Mouse (Mus musculus): Measurements from ENCODE around the gene Col15a1.

The Col15a1 gene

GRCm38 (mm10) chr4:47272452-47273130 is 64.6 kb downstream of the Col15a1 start:
- peak; percentile 75 to 76 for DNase-seq (ENCODE audit: low spot score in 2 of 2)

GRCm38 (mm10) chr4:47273795-47274194 is 65.8 kb downstream of the Col15a1 start:
- DNase-seq (ENCODE audit: low spot score in 2 of 2), result no peak

GRCm38 (mm10) chr4:47274911-47275310 is 67.0 kb downstream of the Col15a1 start:
- no peak for DNase-seq (ENCODE audit: low spot score in 2 of 2)

- DNase-seq (ENCODE audit: low spot score in 2 of 2), result no peak
Observed at GRCm38 (mm10) chr4:47278397-47278796, 70.4 kb downstream of the Col15a1 start.

- no peak for DNase-seq (ENCODE audit: low spot score in 2 of 2)
Observed at GRCm38 (mm10) chr4:47279085-47279707, 71.2 kb downstream of the Col15a1 start.

GRCm38 (mm10) chr4:47280126-47280525 is 72.2 kb downstream of the Col15a1 start:
- DNase-seq (ENCODE audit: low spot score in 2 of 2), result no peak

GRCm38 (mm10) chr4:47281920-47282682 is 74.1 kb downstream of the Col15a1 start:
- DNase-seq (ENCODE audit: low spot score in 2 of 2), result no peak

GRCm38 (mm10) chr4:47284311-47284710 is 76.3 kb downstream of the Col15a1 start:
- DNase-seq (ENCODE audit: low spot score in 2 of 2), result no peak

GRCm38 (mm10) chr4:47284874-47285273 is 76.9 kb downstream of the Col15a1 start:
- DNase-seq (ENCODE audit: low spot score in 2 of 2), result no peak

GRCm38 (mm10) chr4:47286599-47287147 is 78.7 kb downstream of the Col15a1 start:
- DNase-seq (ENCODE audit: low spot score in 2 of 2), result no peak

- peak in 1 of 2 experiments; percentile 27 for DNase-seq (ENCODE audit: low spot score in 2 of 2)
Observed at GRCm38 (mm10) chr4:47287468-47287867, 79.5 kb downstream of the Col15a1 start.

- peak; percentile 61 to 63 for DNase-seq (ENCODE audit: low spot score in 2 of 2)
Observed at GRCm38 (mm10) chr4:47288306-47288705, 80.3 kb downstream of the Col15a1 start.

- DNase-seq (ENCODE audit: low spot score in 2 of 2), result no peak
Observed at GRCm38 (mm10) chr4:47289526-47289925, 81.6 kb downstream of the Col15a1 start.

GRCm38 (mm10) chr4:47290448-47290847 is 82.5 kb downstream of the Col15a1 start:
- DNase-seq (ENCODE audit: low spot score in 2 of 2), result no peak

GRCm38 (mm10) chr4:47291013-47291412 is 83.1 kb downstream of the Col15a1 start:
- DNase-seq (ENCODE audit: low spot score in 2 of 2), result no peak

GRCm38 (mm10) chr4:47292956-47293355 is 85.0 kb downstream of the Col15a1 start:
- no peak for DNase-seq (ENCODE audit: low spot score in 2 of 2)

- no peak for DNase-seq (ENCODE audit: low spot score in 2 of 2)
Observed at GRCm38 (mm10) chr4:47293771-47294543, 86.0 kb downstream of the Col15a1 start.

GRCm38 (mm10) chr4:47294544-47295070 is 86.6 kb downstream of the Col15a1 start:
- no peak for DNase-seq (ENCODE audit: low spot score in 2 of 2)

- DNase-seq (ENCODE audit: low spot score in 2 of 2), result no peak
Observed at GRCm38 (mm10) chr4:47295547-47295946, 87.6 kb downstream of the Col15a1 start.

- DNase-seq (ENCODE audit: low spot score in 2 of 2), result no peak
Observed at GRCm38 (mm10) chr4:47300701-47301100, 92.7 kb downstream of the Col15a1 start.

- DNase-seq (ENCODE audit: low spot score in 2 of 2), result no peak
Observed at GRCm38 (mm10) chr4:47302610-47303009, 94.6 kb downstream of the Col15a1 start.

All from thymus, postnatal 10 days (tissue).